Mouse (Mus musculus): ENCODE data around the gene Bach2. TPM values are rescaled to one million over a fixed set of nuclear protein-coding genes. Genes with fewer than 3 reads are reported as not detected.

Bach2 gene
- polyA plus RNA-seq, 1 experiment, result 18.7 TPM

DNA sequence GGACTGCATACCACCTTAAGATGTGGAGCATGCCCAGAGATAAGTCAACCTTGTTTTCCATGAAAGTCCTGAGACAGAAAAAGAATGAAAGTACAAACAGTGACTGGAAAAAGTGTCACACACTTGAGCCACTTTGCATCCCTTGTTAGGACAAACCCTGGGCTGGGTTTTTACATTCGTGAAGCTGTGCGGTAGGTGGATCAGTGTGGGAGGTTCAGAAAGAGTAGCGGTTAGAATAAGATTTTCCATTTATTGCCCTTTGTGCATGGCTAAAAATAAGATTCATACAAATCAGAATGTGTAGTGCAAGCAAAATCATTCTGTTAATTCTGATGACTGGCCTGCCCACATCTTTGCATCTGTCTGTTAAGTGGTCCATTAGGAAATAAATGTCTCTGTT, 187.0 kb downstream of the Bach2 start:
- Histone ChIP-seq H3K4me3 (ENCODE audit: low read depth, low read length) (no peak overlapping the region), H3K36me3 (ENCODE audit: control insufficient read depth, insufficient read depth, low read length, poor library complexity, severe bottlenecking) (no peaks in the 10 kb centered on the region), H3K9me3 (replicated peaks; ENCODE audit: control insufficient read depth, insufficient read depth, low read length, poor library complexity, severe bottlenecking) (no peaks in the 10 kb centered on the region), H3K27me3 (ENCODE audit: control insufficient read depth, insufficient read depth, low read length, poor library complexity, severe bottlenecking) (no peaks in the 10 kb centered on the region; the same call in 1 of the 2 replicates), H3K9ac (ENCODE audit: low read depth, poor library complexity, severe bottlenecking) (no peak overlapping the region), H3K27ac (ENCODE audit: insufficient read depth, low read length) (no peak overlapping the region), H3K4me1 (ENCODE audit: control insufficient read depth, insufficient read depth, low read length) (no peaks in the 10 kb centered on the region)
- TF ChIP-seq POLR2A (IDR thresholded peaks at IDR 0.05; ENCODE audit: insufficient read depth, low read length), result no peak
- TF ChIP-seq CTCF (IDR thresholded peaks at IDR 0.05; ENCODE audit: low read depth, low read length), result no peak
- no peak for TF ChIP-seq EP300 (IDR thresholded peaks at IDR 0.05; ENCODE audit: insufficient read depth, low read depth, low read length)

DNA sequence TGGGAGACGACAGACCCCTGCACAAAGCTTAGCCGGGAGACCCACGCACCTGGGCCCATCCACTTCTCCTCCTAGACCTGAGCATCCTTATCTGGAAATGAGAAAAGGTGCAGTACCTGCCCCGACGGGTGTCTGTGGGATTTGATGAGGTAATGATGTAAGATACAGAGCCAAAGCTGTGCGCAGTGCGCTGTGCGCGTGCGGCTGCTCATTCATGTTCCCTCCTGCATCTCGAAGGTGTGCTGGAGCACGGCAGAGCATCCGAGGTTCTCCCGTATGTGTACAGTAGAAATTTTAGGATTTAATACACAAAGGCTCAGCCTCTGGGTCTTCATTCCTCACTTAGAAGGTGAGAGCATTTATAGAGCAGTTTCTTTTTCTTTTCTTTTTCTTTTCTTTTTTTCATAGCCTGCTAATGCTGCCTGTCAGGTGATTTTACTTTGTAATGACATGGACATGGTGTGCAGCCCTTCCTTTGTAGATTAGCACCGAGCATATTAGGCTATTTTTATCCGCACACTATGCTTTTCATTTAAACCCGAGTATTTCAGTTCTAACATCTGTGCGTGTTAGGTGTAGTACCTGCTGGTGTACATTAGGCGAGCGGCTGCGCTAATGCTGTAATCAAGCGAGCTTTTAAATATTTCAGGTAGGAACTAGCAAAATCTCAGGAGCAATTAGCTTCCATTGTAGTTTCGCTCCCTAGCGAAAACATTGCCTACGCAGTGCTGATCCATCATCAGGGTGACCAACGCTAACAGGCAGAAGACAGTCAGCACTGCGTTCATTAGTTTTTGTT, 188.4 kb downstream of the Bach2 start:
- no peak overlapping the region for H3K27ac ChIP-seq (ENCODE audit: insufficient read depth, low read length)
- no peak overlapping the region for H3K4me3 ChIP-seq (ENCODE audit: low read depth, low read length)
- no peaks in the 10 kb centered on the region for H3K4me1 ChIP-seq (ENCODE audit: control insufficient read depth, insufficient read depth, low read length)
- no peaks in the 10 kb centered on the region for H3K9me3 ChIP-seq (replicated peaks; ENCODE audit: control insufficient read depth, insufficient read depth, low read length, poor library complexity, severe bottlenecking)
- no peaks in the 10 kb centered on the region for H3K36me3 ChIP-seq (ENCODE audit: control insufficient read depth, insufficient read depth, low read length, poor library complexity, severe bottlenecking)
- no peaks in the 10 kb centered on the region; the same call in 1 of the 2 replicates for H3K27me3 ChIP-seq (ENCODE audit: control insufficient read depth, insufficient read depth, low read length, poor library complexity, severe bottlenecking)
- H3K9ac ChIP-seq (ENCODE audit: low read depth, poor library complexity, severe bottlenecking), result no peak overlapping the region
- TF ChIP-seq CTCF (IDR thresholded peaks at IDR 0.05; ENCODE audit: low read depth, low read length) (no peak), POLR2A (IDR thresholded peaks at IDR 0.05; ENCODE audit: insufficient read depth, low read length) (no peak), EP300 (IDR thresholded peaks at IDR 0.05; ENCODE audit: insufficient read depth, low read depth, low read length) (no peak)

- Histone ChIP-seq H3K27me3 (ENCODE audit: control insufficient read depth, insufficient read depth, low read length, poor library complexity, severe bottlenecking) (no peaks in the 10 kb centered on the region; the same call in 1 of the 2 replicates), H3K27ac (ENCODE audit: insufficient read depth, low read length) (no peak overlapping the region), H3K4me1 (ENCODE audit: control insufficient read depth, insufficient read depth, low read length) (no peaks in the 10 kb centered on the region), H3K9ac (ENCODE audit: low read depth, poor library complexity, severe bottlenecking) (no peak overlapping the region), H3K36me3 (ENCODE audit: control insufficient read depth, insufficient read depth, low read length, poor library complexity, severe bottlenecking) (no peaks in the 10 kb centered on the region), H3K9me3 (replicated peaks; ENCODE audit: control insufficient read depth, insufficient read depth, low read length, poor library complexity, severe bottlenecking) (no peaks in the 10 kb centered on the region), H3K4me3 (ENCODE audit: low read depth, low read length) (no peak overlapping the region)
- TF ChIP-seq POLR2A (IDR thresholded peaks at IDR 0.05; ENCODE audit: insufficient read depth, low read length) (no peak), EP300 (IDR thresholded peaks at IDR 0.05; ENCODE audit: insufficient read depth, low read depth, low read length) (no peak), CTCF (IDR thresholded peaks at IDR 0.05; ENCODE audit: low read depth, low read length) (no peak)
Observed at GRCm38 (mm10) chr4:32428738-32429137, 190.1 kb downstream of the Bach2 start.

DNA sequence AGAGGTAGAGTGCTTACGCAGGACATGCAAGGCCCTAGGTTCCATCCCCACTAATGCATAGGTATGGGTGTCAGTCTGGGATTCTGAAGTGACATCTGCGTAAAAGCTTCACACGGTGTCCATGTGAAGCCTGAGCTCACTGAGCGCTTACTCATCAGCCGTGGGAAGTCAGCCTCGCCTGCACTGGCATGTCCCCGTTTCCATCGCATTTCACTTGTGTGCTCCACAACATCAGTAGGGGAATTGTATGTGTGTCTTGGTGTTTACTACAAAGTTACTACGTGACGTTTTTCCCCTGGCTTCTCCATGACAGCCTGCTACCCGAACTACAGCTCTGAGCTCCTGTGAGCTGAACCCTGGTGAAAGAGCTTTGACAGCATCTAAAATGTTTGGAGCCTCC, 191.5 kb downstream of the Bach2 start:
- Histone ChIP-seq H3K4me3 (ENCODE audit: low read depth, low read length) (no peak overlapping the region), H3K27ac (ENCODE audit: insufficient read depth, low read length) (no peak overlapping the region), H3K36me3 (ENCODE audit: control insufficient read depth, insufficient read depth, low read length, poor library complexity, severe bottlenecking) (no peaks in the 10 kb centered on the region), H3K4me1 (ENCODE audit: control insufficient read depth, insufficient read depth, low read length) (no peaks in the 10 kb centered on the region), H3K27me3 (ENCODE audit: control insufficient read depth, insufficient read depth, low read length, poor library complexity, severe bottlenecking) (no peaks in the 10 kb centered on the region), H3K9ac (ENCODE audit: low read depth, poor library complexity, severe bottlenecking) (no peak overlapping the region), H3K9me3 (replicated peaks; ENCODE audit: control insufficient read depth, insufficient read depth, low read length, poor library complexity, severe bottlenecking) (no peaks in the 10 kb centered on the region)
- no peak for TF ChIP-seq CTCF (IDR thresholded peaks at IDR 0.05; ENCODE audit: low read depth, low read length)
- no peak for TF ChIP-seq EP300 (IDR thresholded peaks at IDR 0.05; ENCODE audit: insufficient read depth, low read depth, low read length)
- no peak for TF ChIP-seq POLR2A (IDR thresholded peaks at IDR 0.05; ENCODE audit: insufficient read depth, low read length)

DNA sequence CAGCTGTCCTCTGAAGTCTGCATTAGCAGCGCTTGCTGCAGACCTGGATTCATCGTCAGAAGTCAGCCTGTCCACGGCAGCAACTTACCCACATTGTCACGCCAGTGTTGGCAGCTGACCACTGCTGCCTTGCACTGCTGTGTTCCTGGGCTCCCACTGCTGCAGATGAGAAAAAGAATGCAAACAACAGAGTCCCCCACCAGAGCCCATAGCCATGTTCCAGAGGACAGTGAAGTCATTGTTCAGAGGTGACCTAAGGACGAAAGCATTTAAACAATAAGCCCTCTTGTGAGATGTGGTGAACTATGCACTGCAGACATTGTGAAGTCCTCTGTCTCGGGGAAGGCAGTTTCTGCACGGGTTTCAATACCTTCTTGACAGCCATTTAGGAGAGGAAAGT, 192.4 kb downstream of the Bach2 start:
- H3K27me3 ChIP-seq (ENCODE audit: control insufficient read depth, insufficient read depth, low read length, poor library complexity, severe bottlenecking), result no peaks in the 10 kb centered on the region
- TF ChIP-seq EP300 (IDR thresholded peaks at IDR 0.05; ENCODE audit: insufficient read depth, low read depth, low read length), result no peak
- TF ChIP-seq POLR2A (IDR thresholded peaks at IDR 0.05; ENCODE audit: insufficient read depth, low read length), result no peak
- no peak for TF ChIP-seq CTCF (IDR thresholded peaks at IDR 0.05; ENCODE audit: low read depth, low read length)
- H3K9ac ChIP-seq (ENCODE audit: low read depth, poor library complexity, severe bottlenecking), result no peak overlapping the region
- no peaks in the 10 kb centered on the region for H3K9me3 ChIP-seq (replicated peaks; ENCODE audit: control insufficient read depth, insufficient read depth, low read length, poor library complexity, severe bottlenecking)
- H3K4me3 ChIP-seq (ENCODE audit: low read depth, low read length), result no peak overlapping the region
- no peaks in the 10 kb centered on the region for H3K36me3 ChIP-seq (ENCODE audit: control insufficient read depth, insufficient read depth, low read length, poor library complexity, severe bottlenecking)
- no peaks in the 10 kb centered on the region for H3K4me1 ChIP-seq (ENCODE audit: control insufficient read depth, insufficient read depth, low read length)
- no peak overlapping the region for H3K27ac ChIP-seq (ENCODE audit: insufficient read depth, low read length)

DNA sequence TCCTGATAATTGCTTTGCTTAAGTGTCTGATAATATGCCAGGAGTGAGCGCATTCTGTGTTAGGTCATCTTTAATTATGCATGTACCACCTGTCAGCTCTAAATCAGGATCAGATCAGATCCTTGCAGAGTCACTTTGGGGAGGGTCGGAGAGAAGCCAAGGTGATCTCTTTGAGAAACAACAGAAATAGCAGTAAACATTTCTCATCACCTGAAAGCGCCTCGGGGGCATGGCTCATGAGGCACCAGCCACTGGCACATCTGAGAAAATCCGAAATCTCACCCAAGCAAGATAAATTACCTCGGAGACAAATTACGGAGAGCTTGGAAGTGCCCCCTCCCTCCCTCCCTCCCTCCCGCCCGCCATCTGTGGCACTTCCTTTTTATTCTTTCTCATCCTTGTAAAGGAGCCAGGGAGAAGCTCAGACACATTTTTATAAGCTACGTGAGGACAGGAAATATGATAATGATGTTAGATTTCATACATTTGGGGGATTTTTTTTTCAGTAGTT, 193.7 kb downstream of the Bach2 start:
- H3K36me3 ChIP-seq (ENCODE audit: control insufficient read depth, insufficient read depth, low read length, poor library complexity, severe bottlenecking), result no peaks in the 10 kb centered on the region
- no peak overlapping the region for H3K4me3 ChIP-seq (ENCODE audit: low read depth, low read length)
- H3K4me1 ChIP-seq (ENCODE audit: control insufficient read depth, insufficient read depth, low read length), result no peaks in the 10 kb centered on the region
- TF ChIP-seq CTCF (IDR thresholded peaks at IDR 0.05; ENCODE audit: low read depth, low read length), result no peak
- TF ChIP-seq POLR2A (IDR thresholded peaks at IDR 0.05; ENCODE audit: insufficient read depth, low read length), result no peak
- TF ChIP-seq EP300 (IDR thresholded peaks at IDR 0.05; ENCODE audit: insufficient read depth, low read depth, low read length), result no peak
- no peak overlapping the region for H3K9ac ChIP-seq (ENCODE audit: low read depth, poor library complexity, severe bottlenecking)
- H3K9me3 ChIP-seq (replicated peaks; ENCODE audit: control insufficient read depth, insufficient read depth, low read length, poor library complexity, severe bottlenecking), result no peaks in the 10 kb centered on the region
- H3K27me3 ChIP-seq (ENCODE audit: control insufficient read depth, insufficient read depth, low read length, poor library complexity, severe bottlenecking), result no peaks in the 10 kb centered on the region
- no peak overlapping the region for H3K27ac ChIP-seq (ENCODE audit: insufficient read depth, low read length)
